Mouse (Mus musculus): ENCODE measurements around the gene Ppfia1.
A peak's percentile ranks its signal among the peaks of the same experiment; 100 is the strongest.

Ppfia1 gene

DNA sequence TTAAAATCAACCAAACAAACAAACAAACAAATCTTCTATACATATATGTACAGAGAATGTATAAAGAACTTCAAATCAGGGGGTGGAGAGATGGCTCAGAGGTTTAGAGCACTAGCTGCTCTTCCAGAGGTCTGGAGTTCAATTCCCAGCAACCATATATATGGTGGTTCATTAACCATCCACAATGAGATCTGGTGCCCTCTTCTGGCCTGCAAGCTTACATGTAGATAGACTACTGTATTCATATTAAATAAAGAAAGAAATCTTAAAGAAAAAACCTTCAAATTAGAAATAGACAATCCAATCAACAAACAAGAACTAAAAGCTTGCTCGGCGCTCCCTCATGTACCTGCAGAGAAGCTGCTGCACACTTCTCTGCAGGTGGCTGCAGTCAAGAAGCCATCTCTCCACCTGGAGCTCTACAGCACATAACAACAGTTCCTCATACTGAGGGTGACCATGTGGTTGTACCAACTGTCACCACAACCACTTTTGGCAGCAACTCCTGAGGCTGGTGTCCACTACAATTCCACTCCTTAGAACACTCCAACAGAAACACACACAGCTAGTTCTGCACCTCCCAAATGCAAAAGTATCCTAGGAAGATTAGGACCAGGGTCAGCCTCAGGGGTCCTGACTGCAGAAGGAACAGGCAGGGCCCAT, 3.5 kb downstream of the Ppfia1 start:
- no peak for DNase-seq (ENCODE audit: low spot score)

DNA sequence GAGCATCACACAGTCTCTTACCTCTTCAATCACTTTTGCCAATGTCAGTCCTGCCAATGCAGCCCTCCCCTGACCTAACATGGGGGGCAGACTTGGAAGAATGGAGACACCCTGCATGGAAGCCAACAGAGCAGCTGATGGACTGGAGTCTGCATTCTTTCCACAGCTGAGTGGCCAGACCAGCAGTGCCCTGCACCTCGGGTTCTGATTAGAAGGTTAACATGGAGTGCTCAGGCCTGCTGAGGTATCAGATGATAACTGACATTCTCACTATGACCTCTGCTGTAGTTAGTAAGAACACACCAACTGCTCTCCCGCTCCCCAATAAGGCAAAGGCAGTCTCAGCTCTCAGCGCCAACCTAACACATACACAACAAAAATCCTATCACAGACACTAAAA, 8.3 kb downstream of the Ppfia1 start:
- DNase-seq (ENCODE audit: low spot score): no peak

DNA sequence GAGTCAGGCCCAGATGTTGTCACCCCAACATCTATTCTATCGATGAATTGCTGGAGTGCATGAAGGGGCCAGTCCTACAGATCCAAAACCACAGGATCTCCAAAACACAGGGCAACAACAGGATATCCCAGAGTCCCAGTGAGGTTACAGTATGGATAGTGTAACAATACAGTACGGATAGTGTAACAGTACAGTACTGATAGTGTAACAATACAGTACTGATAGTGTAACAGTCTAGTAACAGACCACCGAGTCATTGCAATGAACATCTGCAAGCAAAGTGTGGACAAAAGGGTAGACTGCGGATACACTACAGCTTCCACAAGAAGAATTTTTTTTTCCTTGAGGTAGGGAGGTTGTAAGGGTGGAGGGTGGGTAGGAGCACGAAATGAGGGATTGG, 12.2 kb downstream of the Ppfia1 start:
- DNase-seq (ENCODE audit: low spot score): no peak

DNA sequence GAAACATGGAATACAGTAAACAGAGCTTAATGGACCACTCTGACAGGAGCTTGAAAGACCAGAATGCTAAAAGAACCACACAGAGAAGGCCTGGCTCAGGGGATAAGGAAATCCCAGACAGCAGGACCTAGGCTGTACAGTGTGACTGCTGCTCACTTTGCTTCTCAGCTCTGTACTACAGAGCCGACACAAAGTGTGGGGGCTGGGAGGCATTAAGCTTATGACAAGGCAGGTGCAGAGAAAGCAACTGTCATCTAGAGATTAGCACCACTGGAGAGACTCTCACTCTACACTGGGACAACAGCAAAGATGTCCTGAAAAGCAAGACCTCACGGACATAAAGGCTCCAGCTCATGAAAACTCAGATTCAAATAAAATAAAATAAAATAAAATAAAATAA, 14.4 kb downstream of the Ppfia1 start:
- DNase-seq (ENCODE audit: low spot score): no peak

DNA sequence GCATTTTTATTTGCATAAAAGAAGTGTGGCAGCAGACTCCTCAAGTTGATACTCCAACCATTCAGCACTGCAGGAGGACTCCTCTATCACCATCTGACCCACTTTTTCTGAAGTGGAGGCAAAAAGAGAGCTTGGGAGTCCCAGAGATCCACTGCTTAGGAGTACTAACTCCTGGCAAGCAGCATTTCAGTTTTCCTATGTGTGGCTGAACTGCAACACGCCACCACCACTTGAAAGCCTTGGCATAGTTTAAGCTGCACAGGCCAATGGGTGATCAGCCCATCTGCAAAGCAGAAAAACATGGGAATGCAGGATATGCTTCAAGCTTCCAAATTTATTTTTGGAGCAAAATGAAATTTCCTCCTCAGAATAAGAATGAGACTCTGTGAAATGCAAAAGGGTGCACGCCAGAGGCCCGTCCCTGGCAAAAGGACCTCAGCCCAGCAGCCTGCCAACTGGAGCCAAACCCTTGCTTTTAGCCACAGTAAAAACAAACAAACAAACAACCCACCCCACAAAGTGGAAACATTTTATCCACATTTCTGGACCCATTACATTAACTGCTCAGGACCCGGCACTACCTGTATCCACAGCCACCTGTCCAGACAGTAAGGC, 15.4 kb downstream of the Ppfia1 start:
- DNase-seq (ENCODE audit: low spot score): peak; percentile 22

DNA sequence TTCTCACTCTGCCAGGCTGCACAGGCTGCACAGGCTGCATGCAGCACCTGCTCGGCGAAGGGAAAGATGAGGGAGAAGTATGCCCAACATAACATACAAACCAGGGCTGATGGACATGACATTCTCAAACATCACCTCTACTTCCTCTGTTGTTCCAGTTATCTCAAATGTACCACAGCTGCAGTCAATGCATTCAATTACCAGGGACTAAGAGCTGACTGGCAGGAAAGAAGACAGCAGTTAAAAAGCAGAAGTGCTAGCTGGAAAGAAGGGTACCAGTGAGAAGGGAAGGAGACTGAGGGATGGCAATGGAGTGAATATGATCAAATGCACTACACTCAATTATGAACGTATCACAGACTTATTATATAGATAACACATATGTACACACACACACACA, 17.2 kb downstream of the Ppfia1 start:
- no peak for DNase-seq (ENCODE audit: low spot score)

DNA sequence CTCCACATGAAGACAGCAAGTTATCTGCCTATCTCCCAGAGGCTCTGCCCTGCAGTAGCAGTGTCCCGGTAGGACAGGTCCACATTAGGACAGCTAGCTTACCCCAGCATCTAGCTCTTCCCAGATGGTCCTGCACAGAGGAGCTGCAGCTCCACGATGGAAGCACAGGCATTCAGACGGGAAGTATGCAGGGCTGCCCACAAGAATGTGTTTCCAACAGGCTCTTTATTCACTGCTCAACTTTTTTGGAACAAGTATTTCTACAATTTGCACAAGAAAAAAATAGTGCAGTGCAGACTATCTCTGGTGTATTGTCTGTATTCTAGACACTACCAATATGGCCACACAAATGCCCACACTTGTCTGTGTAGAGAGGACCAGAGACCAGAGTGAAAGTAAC, 18.8 kb downstream of the Ppfia1 start:
- no peak for DNase-seq (ENCODE audit: low spot score)

DNA sequence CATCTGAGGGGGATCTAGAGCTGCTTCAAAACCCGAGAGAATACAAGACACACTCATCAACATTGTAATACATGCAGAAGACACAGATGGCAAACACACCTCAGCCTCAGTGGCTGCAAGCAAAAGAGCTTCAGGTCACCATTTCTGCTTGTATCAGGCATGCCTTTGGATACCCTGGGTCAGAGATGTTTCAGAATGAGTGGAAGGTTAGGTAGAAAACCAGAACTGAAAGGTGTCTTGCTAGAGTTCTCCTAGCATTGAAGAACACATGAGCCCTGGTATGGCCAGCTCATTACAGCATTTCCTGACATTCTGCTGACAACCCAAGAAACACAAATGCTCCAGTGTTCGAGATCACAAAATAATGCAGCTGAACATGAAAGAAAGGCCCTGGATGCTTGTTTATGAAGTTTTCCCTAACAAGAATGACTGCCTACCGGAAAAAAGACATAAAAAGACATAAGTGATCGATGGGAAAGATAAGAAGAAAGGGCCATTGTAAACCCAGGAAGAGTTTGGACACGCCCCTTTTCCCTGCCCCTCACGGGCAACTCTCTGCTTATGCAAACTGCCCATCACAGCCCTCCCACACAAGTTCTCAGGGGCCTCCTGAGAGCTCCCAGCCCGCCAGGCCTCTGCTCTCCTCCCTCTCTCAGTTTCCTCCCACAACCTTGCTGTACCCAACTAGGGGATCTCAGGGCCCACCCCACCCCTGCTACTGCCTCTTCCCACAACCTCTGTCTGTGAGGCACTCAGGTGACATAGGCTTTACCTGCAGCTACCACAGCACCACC, 21.7 kb downstream of the Ppfia1 start:
- no peak for DNase-seq (ENCODE audit: low spot score)

DNA sequence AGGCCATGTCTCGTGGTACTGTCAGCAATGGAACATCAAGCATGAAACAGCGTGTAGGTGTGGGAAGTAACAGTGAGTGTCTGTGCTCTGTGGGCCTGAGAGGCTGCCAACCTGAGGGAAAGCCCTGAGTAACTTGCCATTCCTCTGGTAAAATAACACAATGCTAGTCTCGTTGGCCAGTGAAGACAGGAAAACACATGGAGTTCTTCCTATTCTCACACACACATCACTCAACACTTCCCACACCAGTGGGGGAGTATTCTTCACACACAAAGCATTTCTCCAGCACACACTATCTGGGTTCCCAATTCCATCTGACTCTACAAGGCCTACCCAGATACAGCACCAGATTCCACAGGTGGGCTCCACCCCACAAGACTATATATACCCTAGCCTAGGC, 23.7 kb downstream of the Ppfia1 start:
- DNase-seq (ENCODE audit: low spot score): no peak

DNA sequence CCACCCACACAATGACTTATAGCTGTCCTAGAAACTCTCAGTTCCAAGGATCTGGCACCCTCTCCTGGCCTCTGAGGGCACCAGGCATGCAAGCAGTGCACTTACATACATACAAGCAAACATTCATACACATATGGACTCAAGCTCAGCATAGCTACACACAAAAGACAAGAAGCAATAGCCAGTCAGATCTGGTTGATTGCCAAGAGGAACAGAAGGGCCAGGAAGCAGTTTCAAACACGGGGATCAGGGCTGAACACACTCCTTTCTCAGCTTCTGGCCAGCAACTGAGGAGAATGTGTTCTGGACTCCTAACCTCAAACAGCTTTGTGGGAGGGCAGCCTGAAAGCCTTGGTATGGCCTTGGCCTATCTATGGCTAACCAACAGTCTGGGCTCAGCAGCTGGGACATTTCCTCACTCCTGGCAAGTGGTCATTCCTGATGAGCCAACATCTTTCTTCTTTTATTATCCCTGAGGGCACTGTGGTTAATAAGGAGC, 25.8 kb downstream of the Ppfia1 start:
- DNase-seq (ENCODE audit: low spot score): peak; percentile 78

DNA sequence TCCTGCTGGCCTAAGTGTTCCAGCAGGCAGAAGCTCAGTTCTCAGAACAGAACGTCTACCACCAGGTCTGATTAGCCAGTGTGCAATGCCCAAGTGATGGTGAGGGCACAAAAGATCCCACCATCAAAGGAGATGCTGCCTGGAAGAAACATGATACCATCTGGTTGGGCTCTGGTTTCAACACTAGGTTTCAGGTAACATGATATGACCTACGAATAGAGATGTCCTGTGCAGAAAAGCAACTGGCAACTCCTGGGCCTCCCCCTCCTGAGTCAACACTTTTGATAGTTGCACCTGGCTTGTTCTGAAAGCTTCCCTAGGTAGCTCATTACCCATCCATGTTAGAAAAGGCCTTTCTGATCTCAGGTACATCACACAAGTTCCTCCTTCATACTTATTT, 26.9 kb downstream of the Ppfia1 start:
- no peak for DNase-seq (ENCODE audit: low spot score)

DNA sequence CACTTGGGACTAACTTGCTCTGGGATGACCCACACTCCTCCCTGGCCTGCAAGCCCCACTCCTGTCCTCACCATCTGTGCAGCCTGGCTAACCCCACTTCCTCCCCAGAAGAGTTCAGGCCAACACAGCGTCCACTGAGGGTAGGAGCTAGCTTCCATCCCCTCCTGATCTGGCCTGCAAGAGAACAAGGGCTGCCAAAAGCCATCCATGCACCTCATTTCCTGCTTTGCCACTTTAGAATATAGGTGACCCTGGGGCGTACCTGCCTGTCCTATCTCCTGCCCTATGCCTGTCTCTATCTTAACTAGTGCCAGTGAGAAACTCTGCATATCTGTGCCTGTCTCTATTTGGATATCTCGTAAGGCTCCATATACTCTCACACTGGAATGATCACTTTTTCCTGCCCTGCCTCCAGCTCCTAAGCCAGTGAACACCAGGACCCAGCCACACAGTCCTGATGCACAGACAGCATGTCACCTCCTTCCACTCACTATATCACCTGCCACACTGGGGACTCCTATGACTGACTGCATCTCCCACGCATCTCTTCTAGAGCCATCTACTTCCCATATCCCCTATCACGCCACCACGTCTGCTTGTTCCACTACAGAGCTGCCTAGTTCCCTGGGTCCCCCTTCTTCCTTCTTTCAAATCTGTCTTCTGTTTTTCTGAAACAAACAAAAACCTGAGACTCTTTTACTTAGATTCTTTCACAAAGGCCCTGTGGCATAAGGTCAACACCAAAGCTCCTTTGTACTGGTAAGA, 28.9 kb downstream of the Ppfia1 start:
- no peak for DNase-seq (ENCODE audit: low spot score)

DNA sequence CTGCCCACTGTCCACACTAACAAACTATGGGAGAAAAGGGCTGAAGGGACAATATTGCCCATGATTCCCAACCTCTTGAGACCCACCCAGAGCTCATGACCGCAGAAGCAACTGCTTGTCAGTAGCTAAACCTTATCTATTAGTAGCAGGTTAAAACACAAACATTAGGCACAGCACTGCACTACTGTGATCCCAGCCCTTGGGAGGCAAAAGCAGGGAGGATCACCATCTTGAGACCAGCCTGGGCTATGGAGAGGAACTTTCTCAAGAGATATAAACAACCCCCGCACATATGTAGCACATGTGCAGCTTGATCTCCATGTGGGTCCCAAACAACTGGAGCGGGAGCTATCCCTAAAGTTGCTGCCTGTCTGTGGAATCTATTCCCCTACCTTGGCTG, 30.1 kb downstream of the Ppfia1 start:
- DNase-seq (ENCODE audit: low spot score): no peak

DNA sequence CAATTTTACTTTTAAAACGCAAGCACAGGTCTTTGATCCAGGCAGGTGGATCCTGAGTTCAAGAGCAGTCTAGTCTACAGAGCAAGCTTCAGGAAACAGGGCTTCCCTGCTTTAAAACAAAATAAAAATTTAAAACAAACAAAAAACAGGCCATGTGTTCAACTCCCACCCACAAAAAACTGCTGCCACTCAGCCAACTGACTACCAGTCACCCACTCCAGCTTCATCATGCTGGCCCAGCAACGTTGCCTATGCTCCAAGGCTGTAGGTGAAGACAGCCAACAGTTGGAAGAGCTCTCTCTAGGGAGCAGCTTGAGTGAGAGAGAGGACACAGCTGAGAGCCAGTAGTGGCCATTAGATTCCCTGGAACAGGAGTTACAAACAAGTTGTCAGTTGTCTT, 31.6 kb downstream of the Ppfia1 start:
- peak; percentile 30 for DNase-seq (ENCODE audit: low spot score)

DNA sequence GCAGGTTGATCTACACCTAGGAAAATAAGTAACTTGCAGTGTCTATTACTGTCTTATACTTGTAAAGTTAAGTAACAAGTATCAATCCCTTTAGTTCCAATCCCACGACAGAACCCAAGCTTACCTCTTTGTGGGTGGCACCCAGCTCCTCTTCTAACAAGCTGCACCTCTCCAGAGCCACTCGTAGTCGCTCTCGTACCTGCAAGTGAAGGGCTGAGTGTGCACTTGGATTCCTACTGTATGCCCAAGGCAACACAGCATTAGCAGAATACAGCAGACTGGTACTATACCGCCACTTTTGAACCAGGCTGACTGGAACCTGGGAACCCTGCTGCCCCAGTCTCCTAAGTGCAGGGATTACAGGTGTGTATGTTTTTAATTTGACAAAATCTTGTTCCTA, 33.7 kb downstream of the Ppfia1 start:
- DNase-seq (ENCODE audit: low spot score): no peak

DNA sequence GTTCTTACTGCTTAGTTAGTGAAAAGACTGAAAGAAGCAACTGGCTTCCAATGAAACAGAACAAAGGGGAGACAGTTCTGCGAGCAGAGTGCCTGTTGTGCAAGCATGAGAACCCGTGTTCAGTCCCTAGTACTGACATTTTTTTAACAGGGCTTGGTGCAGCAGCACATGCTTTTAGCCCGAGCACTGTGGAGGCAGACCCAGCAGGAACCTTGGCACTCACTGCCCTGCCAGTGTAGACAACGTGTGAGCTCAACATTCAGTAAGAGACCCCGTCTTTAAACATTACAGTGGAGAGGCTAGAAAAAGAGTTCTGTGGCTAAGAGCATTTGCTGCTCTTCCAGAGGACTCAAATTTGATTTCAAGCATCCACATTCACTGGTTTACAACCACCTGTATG, 36.8 kb downstream of the Ppfia1 start:
- DNase-seq (ENCODE audit: low spot score): peak; percentile 60

DNA sequence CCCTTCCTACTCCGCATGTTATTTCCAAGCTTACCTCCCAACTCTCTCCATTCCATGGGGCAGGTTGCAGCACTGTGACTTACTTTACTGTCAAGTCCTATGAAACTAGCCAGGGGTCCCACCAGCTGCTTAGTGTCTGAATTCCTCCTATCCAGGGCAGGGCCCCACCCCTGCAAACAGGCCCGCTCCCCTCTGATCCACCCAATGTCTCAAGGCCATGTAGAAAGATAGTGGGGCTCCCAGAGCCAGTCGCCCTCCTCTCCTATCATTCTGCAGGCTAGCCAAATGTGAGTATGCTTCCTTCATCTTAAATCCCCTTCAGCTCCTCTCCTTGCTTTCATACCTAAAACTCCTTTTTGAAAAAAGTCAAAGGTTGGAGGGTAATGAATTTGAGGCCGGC, 44.4 kb downstream of the Ppfia1 start:
- DNase-seq (ENCODE audit: low spot score): no peak

DNA sequence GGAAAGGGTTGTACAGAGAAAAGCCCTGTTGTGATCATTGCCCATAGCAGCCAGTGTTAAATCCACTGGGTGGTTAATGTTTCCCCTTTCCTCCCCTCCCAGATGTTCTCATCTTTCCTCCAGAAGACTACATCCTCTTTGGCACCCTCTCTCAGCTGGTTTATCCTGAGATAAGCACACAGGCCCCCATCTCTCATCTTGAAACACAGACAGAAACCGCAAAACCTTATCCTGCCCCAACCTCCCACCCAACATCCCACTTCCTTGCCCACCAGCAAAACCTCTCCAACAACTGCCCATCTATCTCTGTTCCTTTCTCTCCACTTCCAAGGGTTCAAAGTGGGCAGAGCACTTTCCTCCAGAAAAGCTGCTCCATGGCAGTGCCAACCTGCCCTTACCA, 46.7 kb downstream of the Ppfia1 start:
- DNase-seq (ENCODE audit: low spot score): no peak

DNA sequence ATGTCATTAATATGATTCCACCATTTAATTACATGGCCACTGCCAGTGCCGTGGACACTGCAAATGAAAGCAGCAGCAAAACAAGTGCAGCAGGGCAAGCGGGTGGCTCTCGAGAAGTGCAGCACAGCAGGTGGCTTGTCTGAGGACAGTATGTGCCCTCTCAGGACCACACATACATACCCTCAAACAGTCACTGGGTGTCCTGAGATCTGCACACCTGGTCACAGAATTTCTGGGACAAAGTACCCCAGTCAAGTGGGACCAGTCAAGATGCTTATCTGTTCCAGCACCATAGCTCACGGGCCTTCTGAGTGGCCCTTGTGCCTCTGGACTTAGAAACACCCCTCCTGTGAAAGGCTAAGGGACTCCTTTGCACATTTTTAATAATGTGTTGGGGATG, 49.6 kb downstream of the Ppfia1 start:
- no peak for DNase-seq (ENCODE audit: low spot score)

DNA sequence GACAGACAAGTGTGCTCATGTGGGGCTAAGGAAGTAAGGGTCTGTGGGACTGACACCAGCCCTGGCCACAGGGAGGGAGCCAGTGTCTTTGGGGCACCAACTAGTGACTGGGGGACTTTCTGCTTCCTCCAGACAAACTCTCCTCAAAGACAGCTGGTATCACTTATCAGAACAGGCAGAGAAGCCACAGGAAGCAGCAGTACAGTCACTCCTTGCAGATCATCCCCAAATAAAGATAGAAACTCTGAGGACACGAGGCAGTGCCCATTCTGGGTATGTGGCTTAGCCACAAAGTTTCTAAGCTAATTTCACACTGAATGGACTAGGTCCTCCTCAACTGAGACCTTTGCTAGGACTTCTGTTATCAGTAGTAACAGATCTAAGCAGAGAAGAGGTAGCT, 60.6 kb downstream of the Ppfia1 start:
- no peak for DNase-seq (ENCODE audit: low spot score)

DNA sequence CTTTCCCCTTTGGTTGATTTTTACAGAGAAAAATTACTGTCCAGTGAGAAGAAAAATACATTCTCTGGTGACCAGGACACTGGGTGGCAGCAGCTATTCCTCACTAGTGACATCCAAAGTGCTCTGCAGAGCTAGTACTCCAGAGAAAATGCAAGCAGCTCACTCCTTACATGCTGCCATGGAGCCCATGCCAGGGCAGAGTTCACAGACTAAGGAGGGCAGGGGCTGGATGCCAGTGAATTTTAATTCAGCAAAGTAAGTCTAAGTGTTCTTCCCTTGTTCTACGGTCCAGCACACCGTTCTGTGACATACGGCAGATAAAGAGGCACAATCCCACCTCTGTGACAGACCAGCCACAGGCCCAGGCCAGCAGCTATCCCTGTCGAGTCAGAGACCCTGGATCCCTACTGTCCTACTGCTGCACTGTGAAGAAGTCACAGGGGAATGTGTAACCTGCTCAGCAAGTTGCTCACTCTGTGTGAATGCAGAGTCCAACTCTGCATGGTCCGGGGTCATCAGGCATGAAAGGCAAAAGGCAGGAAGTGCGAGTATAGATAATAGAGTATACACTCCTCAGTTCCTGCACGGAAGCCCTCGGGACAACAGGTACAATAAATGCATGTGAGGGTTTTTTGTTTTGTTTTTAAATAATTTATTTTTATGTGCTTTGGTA, 63.2 kb downstream of the Ppfia1 start:
- peak; percentile 51 for DNase-seq (ENCODE audit: low spot score)

Data from adipocyte (in vitro differentiated cells).